Comparison of ENCODE assay signal across 9 mouse cellular contexts in genomic region chr13:5865098-5865415, GRCm38 (mm10). TPM values are rescaled to one million over a fixed set of nuclear protein-coding genes. Genes with fewer than 3 reads are reported as not detected.
DNase-seq lines count a peak whose midpoint lies in the region; ATAC-seq and TF ChIP-seq lines count a peak whose summit lies in the region.
"Had no signal": no experiment of that assay in that cellular context is flagged by ENCODE, and none has a peak within 500 bp of the region (broad histone marks: within the 10 kb centered on the region; RNA-seq: fewer than 3 reads in every experiment).

No protein-coding gene starts in this region.

- peaks cover 49% of the 10 kb centered on the region for H3K36me3 ChIP-seq in heart, embryonic 13.5 days
- H3K36me3 ChIP-seq in midbrain, embryonic 14.5 days (ENCODE audit: control insufficient read depth, insufficient read depth, low read length): peaks cover 40% of the 10 kb centered on the region

- 80% methylated on average over 9 of the region's 9 CpGs for WGBS in bone marrow, adult 2 months
- 75% methylated on average over 9 of the region's 9 CpGs for WGBS in heart, embryonic 13.5 days
- 97% methylated on average over 9 of the region's 9 CpGs for WGBS in midbrain, embryonic 14.5 days

- intact Hi-C loops in left cerebral cortex, adult 2 months (cut with DNase I): no loop called here
- intact Hi-C loops in left cerebral cortex, postnatal 4 days (cut with DNase I): loop anchor here (5.0 to 10.0 kb wide), 5 partner anchors 370 to 1203 kb away; no protein-coding TSS in a partner anchor

- H3K9me3 ChIP-seq in heart, embryonic 13.5 days: no peaks in the 10 kb centered on the region
- no peaks in the 10 kb centered on the region for H3K9me3 ChIP-seq in midbrain, embryonic 14.5 days (ENCODE audit: control insufficient read depth, low read length)

- peak overlapping the region; percentile 98 for H3K9ac ChIP-seq in heart, embryonic 13.5 days
- no peak overlapping the region for H3K9ac ChIP-seq in midbrain, embryonic 14.5 days (replicated peaks; ENCODE audit: low read length)

- peak overlapping the region; percentile 89 for H3K27ac ChIP-seq in left cerebral cortex, adult 2 months
- H3K27ac ChIP-seq in bone marrow, adult 2 months (ENCODE audit: control insufficient read depth, insufficient read depth, low read depth, low read length, poor library complexity): 0 out of 2 replicates have a peak overlapping the region, but pooled peaks have one; percentile 28
- H3K27ac ChIP-seq in heart, embryonic 13.5 days (replicated peaks): peak overlapping the region; percentile 99
- no peak overlapping the region for H3K27ac ChIP-seq in midbrain, embryonic 14.5 days (replicated peaks; ENCODE audit: low read depth, low read length)

- ATAC-seq in heart, embryonic 13.5 days (ENCODE audit: extremely low read depth, insufficient number of reproducible peaks, low FRiP score, low TSS enrichment): no peak
- no peak for ATAC-seq in midbrain, embryonic 14.5 days (ENCODE audit: low FRiP score, low TSS enrichment)
- ATAC-seq in erythroblast, adult 5-6 weeks (replicated peaks; ENCODE audit: low FRiP score, poor library complexity, severe bottlenecking): no peak

- TF ChIP-seq CTCF in left cerebral cortex, adult 2 months (IDR thresholded peaks at IDR 0.05): no peak
- TF ChIP-seq CTCF in bone marrow, adult 2 months (IDR thresholded peaks at IDR 0.05; ENCODE audit: control insufficient read depth, insufficient read depth, low read length): no peak

- no peak for TF ChIP-seq POLR2A in bone marrow, adult 2 months (IDR thresholded peaks at IDR 0.05; ENCODE audit: borderline replicate concordance, control insufficient read depth, low read depth, low read length)

- no peaks in the 10 kb centered on the region for H3K27me3 ChIP-seq in heart, embryonic 13.5 days (replicated peaks)
- H3K27me3 ChIP-seq in midbrain, embryonic 14.5 days (ENCODE audit: control insufficient read depth, insufficient read depth, low read length): no peaks in the 10 kb centered on the region

- H3K4me1 ChIP-seq in bone marrow, adult 2 months (ENCODE audit: control insufficient read depth, insufficient read depth, low read length): peaks cover 4% of the 10 kb centered on the region; the same call in 1 of the 2 replicates
- peaks cover 58% of the 10 kb centered on the region for H3K4me1 ChIP-seq in heart, embryonic 13.5 days
- peaks cover 28% of the 10 kb centered on the region for H3K4me1 ChIP-seq in midbrain, embryonic 14.5 days (ENCODE audit: control insufficient read depth, insufficient read depth, low read length)

- no peak for DNase-seq in left cerebral cortex, adult 2 months (ENCODE audit: extremely low spot score in 1 of 2, low spot score in 2 of 2)
- no peak for DNase-seq in left cerebral cortex, postnatal 4 days
- no peak for DNase-seq in midbrain, embryonic 14.5 days
- DNase-seq in spleen, adult 18-20 months: no peak
- no peak for DNase-seq in layer of hippocampus, adult 8-10 months (ENCODE audit: low spot score in 2 of 2)
- DNase-seq: right cerebral cortex, adult 18-20 months had no signal

- peak overlapping the region; percentile 82 for H3K4me2 ChIP-seq in heart, embryonic 13.5 days
- H3K4me2 ChIP-seq in midbrain, embryonic 14.5 days (ENCODE audit: low read length): peak overlapping the region; percentile 70

- H3K4me3 ChIP-seq in left cerebral cortex, adult 2 months: peak overlapping the region; percentile 63
- H3K4me3 ChIP-seq in bone marrow, adult 2 months (replicated peaks; ENCODE audit: control insufficient read depth, low read depth, low read length): peak overlapping the region; percentile 38
- H3K4me3 ChIP-seq in heart, embryonic 13.5 days: peak overlapping the region; percentile 81
- H3K4me3 ChIP-seq in midbrain, embryonic 14.5 days (replicated peaks; ENCODE audit: low read depth, low read length): peak overlapping the region; percentile 70

RNA-seq across cellular contexts. Expression of gene Klf6, which starts 3.8 kb away (rescaled TPM):
- 10 to 100 TPM; 49.0 to 55.1 TPM for total RNA-seq in left cerebral cortex, adult 2 months (2021)
- 100 to 1,000 TPM; 112 to 117 TPM for total RNA-seq in left cerebral cortex, postnatal 4 days (2021)
- 14.2 and 32.9 TPM in 2 replicates for polyA plus RNA-seq in bone marrow, adult 2 months (2011; ENCODE audit: insufficient read depth, insufficient read length, low replicate concordance, missing spikeins)
- 63.8 and 64.3 TPM in 2 replicates for polyA plus RNA-seq in heart, embryonic 13.5 days (2015; fragmentation: Nextera tagmentation; extraction: Ambion mirVana)
- 66.6 and 80.4 TPM in 2 replicates for polyA plus RNA-seq in midbrain, embryonic 14.5 days (2014; fragmentation: Nextera tagmentation; extraction: Ambion mirVana)
- 20.8 and 21.9 TPM in 2 replicates for total RNA-seq in erythroblast, adult 5-6 weeks (2015; ENCODE audit: low replicate concordance)
- total RNA-seq in erythroblast, adult 5-6 weeks (2017; ENCODE audit: low replicate concordance): 19.7 and 37.8 TPM in 2 replicates
- total RNA-seq in layer of hippocampus, adult 8-10 months (2022): 10 to 100 TPM; 30.6 to 38.0 (median 33.1) TPM
